Mouse (Mus musculus) CH12.LX (cell line): ENCODE data around the gene Asns. TPM values are rescaled to one million over a fixed set of nuclear protein-coding genes. Genes with fewer than 3 reads are reported as not detected.
"Not testable (repeated sequence)": the region's sequence is repeated elsewhere in the genome, so short reads cannot be mapped to it uniquely, and the experiment has no call there.

ENCODE experiments used
- DNase-seq: peaks from one replicate; pipeline ENCODE4 v3.0.0-alpha.2; 2013; ENCODE audit errors: extremely low read depth
- H3K27ac ChIP-seq: 2 replicates; pipeline ENCODE4 v1.5.1; 2012; ENCODE audit warnings: low read depth, mild to moderate bottlenecking, control low read depth, moderate library complexity; ENCODE audit not compliant: insufficient read depth
- H3K27me3 ChIP-seq: replicated peaks from 2 replicates; pipeline ENCODE3; 2012; ENCODE audit warnings: inconsistent platforms
- H3K36me3 ChIP-seq, 2 experiments: replicated peaks in 1 of 2; 2 replicates each; pipeline versions ENCODE3 to v1.6.1; 2012; ENCODE audit warnings: inconsistent platforms in 1 of 2, low read length in 1 of 2, mild to moderate bottlenecking in 1 of 2, mixed read lengths in 1 of 2, moderate library complexity in 1 of 2; ENCODE audit not compliant: control insufficient read depth in 1 of 2, insufficient read depth in 1 of 2
- H3K4me1 ChIP-seq, 2 experiments: 2 replicates each; pipeline ENCODE4 v1.6.1; 2012; ENCODE audit warnings: inconsistent platforms in 1 of 2, moderate library complexity in 1 of 2; ENCODE audit not compliant: insufficient read depth in 2 of 2, control insufficient read depth in 1 of 2
- H3K4me2 ChIP-seq: 2 replicates; pipeline ENCODE4 v1.6.1; 2012; ENCODE audit warnings: low read depth, mild to moderate bottlenecking, control low read depth; ENCODE audit not compliant: poor library complexity, insufficient read depth, severe bottlenecking
- H3K4me3 ChIP-seq, 3 experiments: fragments of 150-350 bp in 1 of 3; sonication (generic) in 1 of 3; replicated peaks in 1 of 3; 2 replicates each; pipeline versions ENCODE3 to v1.5.1; 2011 to 2012; ENCODE audit warnings: low read depth in 2 of 3, low read length in 2 of 3, mild to moderate bottlenecking in 2 of 3, moderate library complexity in 2 of 3, control low read depth in 1 of 3, improper control_type of control experiment in 1 of 3, inconsistent platforms in 1 of 3, mixed read lengths in 1 of 3; ENCODE audit not compliant: poor library complexity in 1 of 3
- H3K79me2 ChIP-seq: replicated peaks from 2 replicates; pipeline ENCODE4 v1.6.1; 2012; ENCODE audit warnings: mild to moderate bottlenecking, moderate library complexity; ENCODE audit not compliant: control insufficient read depth, poor library complexity, insufficient read depth, severe bottlenecking; ENCODE audit errors: extremely low read depth
- H3K9ac ChIP-seq: 2 replicates; pipeline ENCODE4 v1.6.1; 2012; ENCODE audit warnings: low read depth, mild to moderate bottlenecking, control low read depth, moderate library complexity; ENCODE audit not compliant: insufficient read depth
- H3K9me3 ChIP-seq: replicated peaks from 2 replicates; pipeline ENCODE3; 2012; ENCODE audit warnings: low read length, inconsistent platforms, mixed read lengths
- BHLHE40 ChIP-seq: IDR thresholded peaks from 2 replicates; pipeline ENCODE4 v1.6.1; 2011; ENCODE audit warnings: mild to moderate bottlenecking, low read depth, low read length, improper control_type of control experiment
- CHD2 ChIP-seq: IDR thresholded peaks from 2 replicates; pipeline ENCODE4 v1.6.1; 2011; ENCODE audit warnings: low read length, improper control_type of control experiment
- CTCF ChIP-seq, 2 experiments: IDR thresholded peaks in 1 of 2; conservative IDR thresholded peaks in 1 of 2; 2 replicates each; pipeline ENCODE4 v1.5.1; 2011 to 2012; ENCODE audit warnings: low read depth in 2 of 2, low read length in 2 of 2, improper control_type of control experiment in 1 of 2, inconsistent platforms in 1 of 2, mild to moderate bottlenecking in 1 of 2, moderate library complexity in 1 of 2
- E2F4 ChIP-seq: IDR thresholded peaks from 2 replicates; pipeline ENCODE4 v1.6.1; 2011; ENCODE audit warnings: low read depth, low read length, improper control_type of control experiment; ENCODE audit not compliant: insufficient replicate concordance
- EP300 ChIP-seq: IDR thresholded peaks from 2 replicates; pipeline ENCODE4 v1.6.1; 2011; ENCODE audit warnings: low read length, improper control_type of control experiment
- ETS1 ChIP-seq: conservative IDR thresholded peaks from 2 replicates; pipeline ENCODE4 v1.6.1; 2012; ENCODE audit warnings: low read depth, mild to moderate bottlenecking, inconsistent platforms, low read length, improper control_type of control experiment, moderate library complexity
- GABPA ChIP-seq: IDR thresholded peaks from 2 replicates; pipeline ENCODE4 v1.6.1; 2012; ENCODE audit warnings: low read depth, low read length, improper control_type of control experiment, inconsistent platforms; ENCODE audit not compliant: insufficient replicate concordance
- HCFC1 ChIP-seq: IDR thresholded peaks from 2 replicates; pipeline ENCODE4 v1.6.1; 2012; ENCODE audit warnings: low read depth, mild to moderate bottlenecking, inconsistent platforms, low read length, improper control_type of control experiment
- KAT2A ChIP-seq: IDR thresholded peaks from 2 replicates; pipeline ENCODE4 v1.6.1; 2012; ENCODE audit warnings: low read length, improper control_type of control experiment, inconsistent platforms; ENCODE audit not compliant: insufficient replicate concordance
- MAX ChIP-seq: IDR thresholded peaks from 2 replicates; pipeline ENCODE4 v1.6.1; 2011; ENCODE audit warnings: low read length, improper control_type of control experiment
- MAZ ChIP-seq: IDR thresholded peaks from 2 replicates; pipeline ENCODE4 v1.6.1; 2012; ENCODE audit warnings: low read depth, mild to moderate bottlenecking, inconsistent platforms, low read length, improper control_type of control experiment, moderate library complexity
- MEF2A ChIP-seq: IDR thresholded peaks from 2 replicates; pipeline ENCODE4 v1.6.1; 2014; ENCODE audit warnings: low read depth, mild to moderate bottlenecking, inconsistent platforms, low read length, improper control_type of control experiment, borderline replicate concordance
- MXI1 ChIP-seq: IDR thresholded peaks from 2 replicates; pipeline ENCODE4 v1.6.1; 2011; ENCODE audit warnings: mild to moderate bottlenecking, low read depth, low read length, improper control_type of control experiment
- NRF1 ChIP-seq: IDR thresholded peaks from 2 replicates; pipeline ENCODE4 v1.6.1; 2014; ENCODE audit warnings: low read depth, mild to moderate bottlenecking, inconsistent platforms, low read length, improper control_type of control experiment, moderate library complexity
- PAX5 ChIP-seq: IDR thresholded peaks from 2 replicates; pipeline ENCODE4 v1.6.1; 2012; ENCODE audit warnings: low read length, inconsistent platforms, mixed read lengths
- POLR2A ChIP-seq: IDR thresholded peaks from 2 replicates; pipeline ENCODE4 v1.6.1; 2011; ENCODE audit warnings: low read depth, mild to moderate bottlenecking, improper control_type of control experiment, low read length
- POLR2AphosphoS2 ChIP-seq: IDR thresholded peaks from 2 replicates; pipeline ENCODE4 v1.6.1; 2011; ENCODE audit warnings: low read depth, low read length, improper control_type of control experiment
- RAD21 ChIP-seq: IDR thresholded peaks from 2 replicates; pipeline ENCODE4 v1.6.1; 2011; ENCODE audit warnings: low read depth, mild to moderate bottlenecking, low read length, improper control_type of control experiment, moderate library complexity
- RCOR1 ChIP-seq: conservative IDR thresholded peaks from 2 replicates; pipeline ENCODE4 v1.6.1; 2012; ENCODE audit warnings: low read depth, mild to moderate bottlenecking, inconsistent platforms, low read length, improper control_type of control experiment
- SIN3A ChIP-seq: IDR thresholded peaks from 2 replicates; pipeline ENCODE4 v1.6.1; 2012; ENCODE audit warnings: low read length, improper control_type of control experiment, inconsistent platforms
- TBP ChIP-seq: conservative IDR thresholded peaks from 2 replicates; pipeline ENCODE4 v1.6.1; 2011; ENCODE audit warnings: low read depth, low read length, improper control_type of control experiment
- USF1 ChIP-seq: IDR thresholded peaks from 2 replicates; pipeline ENCODE4 v1.6.1; 2014; ENCODE audit warnings: low read depth, mild to moderate bottlenecking, inconsistent platforms, low read length, improper control_type of control experiment
- ZC3H11A ChIP-seq: IDR thresholded peaks from 2 replicates; pipeline ENCODE4 v1.6.1; 2012; ENCODE audit warnings: low read depth, mild to moderate bottlenecking, inconsistent platforms, low read length, improper control_type of control experiment
- ZKSCAN1 ChIP-seq: IDR thresholded peaks from 2 replicates; pipeline ENCODE4 v1.6.1; 2012; ENCODE audit warnings: low read depth, inconsistent platforms, low read length, improper control_type of control experiment, borderline replicate concordance
- dilution Hi-C: fragments of 300-500 bp; cut with MboI; formaldehyde crosslinking; loops from 2 replicates; pipeline ENCODE4 v1.14.3; 2020; ENCODE audit warnings: low sequenced_read_pairs; ENCODE audit not compliant: extremely low pct_unique_long_range_greater_than_20kb, extremely low pct_ligation_motif_present
- in situ Hi-C: fragments of 300-500 bp; cut with MboI; formaldehyde crosslinking; loops from 3 replicates; pipeline ENCODE4 v1.14.3; 2019; ENCODE audit warnings: low sequenced_read_pairs, low pct_ligation_motif_present, low pct_unique_long_range_greater_than_20kb, mixed read lengths
- polyA plus RNA-seq: library from polyadenylated mRNA; unstranded; fragments of >175 nt; gene quantifications from 2 replicates; pipeline ENCODE4 v1.2.1, GENCODE M21; 2012; ENCODE audit warnings: low read depth; ENCODE audit not compliant: insufficient read length
- total RNA-seq, 2 experiments: library from RNA; depleted of rRNA; stranded (reverse); fragments of 300-350 nt in 1 of 2; fragments of >200 nt in 1 of 2; gene quantifications; 2 replicates each; pipeline ENCODE4 v1.2.3; 2012 to 2014

Gene Asns
- total and polyA plus RNA-seq, 3 experiments, result not detected

DNA sequence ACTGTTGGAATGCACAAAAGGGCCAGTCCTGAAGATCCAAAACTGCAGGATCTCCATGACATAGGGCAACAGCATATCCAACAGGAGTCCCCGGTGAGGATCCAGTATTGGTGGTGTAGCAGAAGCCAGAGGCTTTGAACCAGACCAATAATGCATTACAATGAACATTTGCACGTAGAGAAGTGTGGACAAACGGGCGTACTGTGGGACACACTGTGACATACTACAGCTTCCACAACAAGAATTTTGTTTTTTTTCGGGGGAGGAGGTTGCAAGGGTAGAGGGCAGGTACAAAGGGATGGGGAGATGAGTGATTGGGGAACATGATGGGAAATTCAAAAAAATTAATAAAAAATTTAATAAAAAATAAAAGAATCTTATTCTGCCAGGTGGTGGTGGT is 23.3 kb downstream of the Asns start:
- Histone ChIP-seq H3K4me2 (no peak overlapping the region), H3K27me3 (no peaks in the 10 kb centered on the region), H3K4me1 (no peaks in the 10 kb centered on the region; a peak in 1 of 4 replicates), H3K27ac (no peak overlapping the region), H3K36me3 (no peaks in the 10 kb centered on the region), H3K9ac (no peak overlapping the region), H3K9me3 (no peaks in the 10 kb centered on the region), H3K4me3 (no peak overlapping the region), H3K79me2 (no peaks in the 10 kb centered on the region)
- in situ Hi-C loops, result loop anchor here (25.0 kb wide), 1 partner anchor 732 kb away; no protein-coding TSS in a partner anchor
- TF ChIP-seq USF1 (no peak), NRF1 (no peak), MAZ (no peak), SIN3A (no peak), PAX5 (no peak), GABPA (no peak), RAD21 (no peak), BHLHE40 (no peak), ZKSCAN1 (no peak), RCOR1 (no peak), MXI1 (no peak), CHD2 (no peak), MAX (no peak), ZC3H11A (no peak), E2F4 (no peak), EP300 (no peak), MEF2A (no peak)
- DNase-seq, result no peak
- dilution Hi-C loops, result no loop called here

GRCm38 (mm10) chr6:7668332-7668731 is 24.7 kb downstream of the Asns start:
- H3K27ac ChIP-seq, result no peak overlapping the region
- no peaks in the 10 kb centered on the region for H3K79me2 ChIP-seq
- TF ChIP-seq BHLHE40 (no peak), POLR2AphosphoS2 (no peak), KAT2A (no peak), HCFC1 (no peak), MXI1 (no peak), CTCF (conservative IDR thresholded peaks at IDR 0.05 in 1 of 2, IDR thresholded peaks at IDR 0.05 in 1 of 2; ENCODE audit: low read depth in 2 of 2, low read length in 2 of 2) (no peak), PAX5 (no peak), RCOR1 (no peak), MEF2A (no peak), TBP (no peak), SIN3A (no peak), POLR2A (no peak), MAZ (no peak), ETS1 (no peak)
- dilution Hi-C loops, result no loop called here
- no peaks in the 10 kb centered on the region for H3K27me3 ChIP-seq
- no peak overlapping the region for H3K9ac ChIP-seq
- no peak for DNase-seq
- no peak overlapping the region for H3K4me2 ChIP-seq
- in situ Hi-C loops, result loop anchor here (25.0 kb wide), 1 partner anchor 731 kb away; no protein-coding TSS in a partner anchor
- H3K36me3 ChIP-seq, result no peaks in the 10 kb centered on the region
- H3K4me1 ChIP-seq, result no peaks in the 10 kb centered on the region; a peak in 1 of 4 replicates
- no peak overlapping the region for H3K4me3 ChIP-seq
- H3K9me3 ChIP-seq, result no peaks in the 10 kb centered on the region

- H3K4me3 ChIP-seq, H3K36me3 ChIP-seq, H3K4me2 ChIP-seq, dilution Hi-C loops, H3K27ac ChIP-seq, H3K9ac ChIP-seq, H3K9me3 ChIP-seq, DNase-seq, H3K4me1 ChIP-seq, H3K27me3 ChIP-seq, H3K79me2 ChIP-seq: not testable (repeated sequence)
- in situ Hi-C loops, result loop anchor here (25.0 kb wide), 1 partner anchor 729 kb away; no protein-coding TSS in a partner anchor
Observed at GRCm38 (mm10) chr6:7665902-7666301, 27.2 kb downstream of the Asns start.
